Mouse (Mus musculus): ENCODE measurements around the gene Arl2. TPM values are rescaled to one million over a fixed set of nuclear protein-coding genes. Genes with fewer than 3 reads are reported as not detected.

Gene Arl2
- polyA plus RNA-seq (2014; fragmentation: Nextera tagmentation; extraction: Ambion mirVana), result 114 and 117 TPM in 2 replicates

GRCm38 (mm10) chr19:6141394-6141749 is at the start of gene Arl2:
TSS of gene Arl2 (minus strand) at chr19:6141548.
- no peaks in the 10 kb centered on the region for H3K27me3 ChIP-seq (ENCODE audit: control insufficient read depth, insufficient read depth, low read length)
- no peaks in the 10 kb centered on the region for H3K9me3 ChIP-seq (ENCODE audit: control insufficient read depth, low read length)
- peaks cover 10% of the 10 kb centered on the region for H3K4me1 ChIP-seq (replicated peaks; ENCODE audit: control insufficient read depth, insufficient read depth, low read length)
- H3K4me2 ChIP-seq (replicated peaks), result peak within 1 kb of the TSS; percentile 76
- H3K9ac ChIP-seq, result peak within 1 kb of the TSS; percentile 73
- H3K36me3 ChIP-seq (replicated peaks; ENCODE audit: control insufficient read depth, insufficient read depth), result peaks cover 13% of the 10 kb centered on the region; the same call in 1 of the 2 replicates
- peak within 1 kb of the TSS; percentile 96 for H3K27ac ChIP-seq
- DNase-seq (ENCODE audit: low spot score), result peak; percentile 90
- peak; percentile 76 for ATAC-seq (ENCODE audit: low FRiP score)
- H3K4me3 ChIP-seq (replicated peaks; ENCODE audit: low read length), result peak within 1 kb of the TSS; percentile 46
- under 1% methylated on average over 15 of the region's 15 CpGs for whole genome bisulfite sequencing

GRCm38 (mm10) chr19:6184131-6184530 is 42.8 kb upstream of the Arl2 start, which contains the start of gene Majin:
TSS of gene Majin (plus strand) at chr19:6184388.
- Histone ChIP-seq H3K27ac (no peak within 1 kb of the TSS), H3K4me3 (replicated peaks; ENCODE audit: low read length) (no peak within 1 kb of the TSS), H3K4me2 (replicated peaks) (no peak within 1 kb of the TSS), H3K9ac (no peak within 1 kb of the TSS), H3K27me3 (ENCODE audit: control insufficient read depth, insufficient read depth, low read length) (no peaks in the 10 kb centered on the region), H3K4me1 (replicated peaks; ENCODE audit: control insufficient read depth, insufficient read depth, low read length) (no peaks in the 10 kb centered on the region), H3K9me3 (ENCODE audit: control insufficient read depth, low read length) (no peaks in the 10 kb centered on the region), H3K36me3 (replicated peaks; ENCODE audit: control insufficient read depth, insufficient read depth) (no peaks in the 10 kb centered on the region)
- ATAC-seq (ENCODE audit: low FRiP score), result no peak
- no peak for DNase-seq (ENCODE audit: low spot score)
- whole genome bisulfite sequencing, result 83% methylated on average over 23 of the region's 23 CpGs

GRCm38 (mm10) chr19:6182534-6182933 is 41.2 kb upstream of the Arl2 start:
- no peak overlapping the region for H3K4me3 ChIP-seq (replicated peaks; ENCODE audit: low read length)
- DNase-seq (ENCODE audit: low spot score), result no peak
- WGBS, result 27% methylated on average over 3 of the region's 3 CpGs
- H3K9ac ChIP-seq, result no peak overlapping the region
- H3K36me3 ChIP-seq (replicated peaks; ENCODE audit: control insufficient read depth, insufficient read depth), result no peaks in the 10 kb centered on the region
- no peak overlapping the region for H3K4me2 ChIP-seq (replicated peaks)
- H3K9me3 ChIP-seq (ENCODE audit: control insufficient read depth, low read length), result no peaks in the 10 kb centered on the region
- H3K27me3 ChIP-seq (ENCODE audit: control insufficient read depth, insufficient read depth, low read length), result no peaks in the 10 kb centered on the region
- no peaks in the 10 kb centered on the region for H3K4me1 ChIP-seq (replicated peaks; ENCODE audit: control insufficient read depth, insufficient read depth, low read length)
- no peak for ATAC-seq (ENCODE audit: low FRiP score)
- no peak overlapping the region for H3K27ac ChIP-seq

- DNase-seq (ENCODE audit: low spot score), result peak; percentile 25
- 33% methylated on average over 5 of the region's 5 CpGs for WGBS
- ATAC-seq (ENCODE audit: low FRiP score), result no peak
- H3K4me1 ChIP-seq (replicated peaks; ENCODE audit: control insufficient read depth, insufficient read depth, low read length), result no peaks in the 10 kb centered on the region
- H3K9me3 ChIP-seq (ENCODE audit: control insufficient read depth, low read length), result no peaks in the 10 kb centered on the region
- H3K9ac ChIP-seq, result no peak overlapping the region
- H3K27me3 ChIP-seq (ENCODE audit: control insufficient read depth, insufficient read depth, low read length), result no peaks in the 10 kb centered on the region
- no peak overlapping the region for H3K4me3 ChIP-seq (replicated peaks; ENCODE audit: low read length)
- no peak overlapping the region for H3K27ac ChIP-seq
- H3K36me3 ChIP-seq (replicated peaks; ENCODE audit: control insufficient read depth, insufficient read depth), result no peaks in the 10 kb centered on the region
- no peak overlapping the region for H3K4me2 ChIP-seq (replicated peaks)
Observed at GRCm38 (mm10) chr19:6181629-6182028, 40.3 kb upstream of the Arl2 start.

GRCm38 (mm10) chr19:6178775-6179174 is 37.4 kb upstream of the Arl2 start:
- H3K9ac ChIP-seq, result no peak overlapping the region
- H3K4me3 ChIP-seq (replicated peaks; ENCODE audit: low read length), result no peak overlapping the region
- H3K9me3 ChIP-seq (ENCODE audit: control insufficient read depth, low read length), result no peaks in the 10 kb centered on the region
- no peak overlapping the region for H3K27ac ChIP-seq
- no peaks in the 10 kb centered on the region for H3K4me1 ChIP-seq (replicated peaks; ENCODE audit: control insufficient read depth, insufficient read depth, low read length)
- 92% methylated on average over 6 of the region's 6 CpGs for WGBS
- ATAC-seq (ENCODE audit: low FRiP score), result no peak
- no peak overlapping the region for H3K4me2 ChIP-seq (replicated peaks)
- DNase-seq (ENCODE audit: low spot score), result no peak
- H3K36me3 ChIP-seq (replicated peaks; ENCODE audit: control insufficient read depth, insufficient read depth), result no peaks in the 10 kb centered on the region
- H3K27me3 ChIP-seq (ENCODE audit: control insufficient read depth, insufficient read depth, low read length), result no peaks in the 10 kb centered on the region

- no peak overlapping the region for H3K9ac ChIP-seq
- no peak overlapping the region for H3K4me3 ChIP-seq (replicated peaks; ENCODE audit: low read length)
- 57% methylated on average over 5 of the region's 5 CpGs for WGBS
- no peak overlapping the region for H3K27ac ChIP-seq
- no peaks in the 10 kb centered on the region for H3K9me3 ChIP-seq (ENCODE audit: control insufficient read depth, low read length)
- no peaks in the 10 kb centered on the region for H3K4me1 ChIP-seq (replicated peaks; ENCODE audit: control insufficient read depth, insufficient read depth, low read length)
- no peaks in the 10 kb centered on the region for H3K36me3 ChIP-seq (replicated peaks; ENCODE audit: control insufficient read depth, insufficient read depth)
- DNase-seq (ENCODE audit: low spot score), result no peak
- H3K27me3 ChIP-seq (ENCODE audit: control insufficient read depth, insufficient read depth, low read length), result no peaks in the 10 kb centered on the region
- ATAC-seq (ENCODE audit: low FRiP score), result no peak
- H3K4me2 ChIP-seq (replicated peaks), result no peak overlapping the region
Observed at GRCm38 (mm10) chr19:6174771-6175170, 33.4 kb upstream of the Arl2 start.

GRCm38 (mm10) chr19:6171215-6171614 is 29.9 kb upstream of the Arl2 start:
- 88% methylated on average over 8 of the region's 8 CpGs for WGBS
- no peak overlapping the region for H3K4me3 ChIP-seq (replicated peaks; ENCODE audit: low read length)
- H3K9ac ChIP-seq, result no peak overlapping the region
- no peaks in the 10 kb centered on the region for H3K9me3 ChIP-seq (ENCODE audit: control insufficient read depth, low read length)
- no peak overlapping the region for H3K4me2 ChIP-seq (replicated peaks)
- no peak for ATAC-seq (ENCODE audit: low FRiP score)
- H3K4me1 ChIP-seq (replicated peaks; ENCODE audit: control insufficient read depth, insufficient read depth, low read length), result no peaks in the 10 kb centered on the region
- no peak overlapping the region for H3K27ac ChIP-seq
- no peaks in the 10 kb centered on the region for H3K36me3 ChIP-seq (replicated peaks; ENCODE audit: control insufficient read depth, insufficient read depth)
- DNase-seq (ENCODE audit: low spot score), result no peak
- no peaks in the 10 kb centered on the region for H3K27me3 ChIP-seq (ENCODE audit: control insufficient read depth, insufficient read depth, low read length)

GRCm38 (mm10) chr19:6166750-6167149 is 25.4 kb upstream of the Arl2 start:
- no peaks in the 10 kb centered on the region for H3K27me3 ChIP-seq (ENCODE audit: control insufficient read depth, insufficient read depth, low read length)
- H3K4me2 ChIP-seq (replicated peaks), result no peak overlapping the region
- H3K4me1 ChIP-seq (replicated peaks; ENCODE audit: control insufficient read depth, insufficient read depth, low read length), result no peaks in the 10 kb centered on the region
- no peaks in the 10 kb centered on the region for H3K36me3 ChIP-seq (replicated peaks; ENCODE audit: control insufficient read depth, insufficient read depth)
- H3K27ac ChIP-seq, result no peak overlapping the region
- WGBS, result 75% methylated on average over 4 of the region's 4 CpGs
- no peaks in the 10 kb centered on the region for H3K9me3 ChIP-seq (ENCODE audit: control insufficient read depth, low read length)
- no peak for ATAC-seq (ENCODE audit: low FRiP score)
- no peak overlapping the region for H3K4me3 ChIP-seq (replicated peaks; ENCODE audit: low read length)
- DNase-seq (ENCODE audit: low spot score), result no peak
- H3K9ac ChIP-seq, result no peak overlapping the region

GRCm38 (mm10) chr19:6163872-6164547 is 22.7 kb upstream of the Arl2 start:
- H3K4me3 ChIP-seq (replicated peaks; ENCODE audit: low read length), result no peak overlapping the region
- DNase-seq (ENCODE audit: low spot score), result no peak
- no peak overlapping the region for H3K9ac ChIP-seq
- WGBS, result 72% methylated on average over 10 of the region's 10 CpGs
- no peaks in the 10 kb centered on the region for H3K9me3 ChIP-seq (ENCODE audit: control insufficient read depth, low read length)
- no peak overlapping the region for H3K4me2 ChIP-seq (replicated peaks)
- ATAC-seq (ENCODE audit: low FRiP score), result no peak
- no peaks in the 10 kb centered on the region for H3K4me1 ChIP-seq (replicated peaks; ENCODE audit: control insufficient read depth, insufficient read depth, low read length)
- H3K27me3 ChIP-seq (ENCODE audit: control insufficient read depth, insufficient read depth, low read length), result no peaks in the 10 kb centered on the region
- no peaks in the 10 kb centered on the region for H3K36me3 ChIP-seq (replicated peaks; ENCODE audit: control insufficient read depth, insufficient read depth)
- H3K27ac ChIP-seq, result no peak overlapping the region

- H3K4me2 ChIP-seq (replicated peaks), result no peak overlapping the region
- no peak overlapping the region for H3K4me3 ChIP-seq (replicated peaks; ENCODE audit: low read length)
- no peak overlapping the region for H3K9ac ChIP-seq
- ATAC-seq (ENCODE audit: low FRiP score), result no peak
- no peaks in the 10 kb centered on the region for H3K27me3 ChIP-seq (ENCODE audit: control insufficient read depth, insufficient read depth, low read length)
- H3K9me3 ChIP-seq (ENCODE audit: control insufficient read depth, low read length), result no peaks in the 10 kb centered on the region
- H3K27ac ChIP-seq, result no peak overlapping the region
- DNase-seq (ENCODE audit: low spot score), result no peak
- H3K36me3 ChIP-seq (replicated peaks; ENCODE audit: control insufficient read depth, insufficient read depth), result no peaks in the 10 kb centered on the region
- WGBS, result 80% methylated on average over 6 of the region's 6 CpGs
- no peaks in the 10 kb centered on the region for H3K4me1 ChIP-seq (replicated peaks; ENCODE audit: control insufficient read depth, insufficient read depth, low read length)
Observed at GRCm38 (mm10) chr19:6157220-6157619, 15.9 kb upstream of the Arl2 start.
